Mouse (Mus musculus) cerebellum, adult 8-10 months (tissue): Measurements from ENCODE around the gene Pa2g4.
"Not testable (repeated sequence)": the region's sequence is repeated elsewhere in the genome, so short reads cannot be mapped to it uniquely, and the experiment has no call there.

Source experiments
- DNase-seq: peaks from one replicate; pipeline ENCODE4 v3.0.0; 2022

Pa2g4 gene

DNA sequence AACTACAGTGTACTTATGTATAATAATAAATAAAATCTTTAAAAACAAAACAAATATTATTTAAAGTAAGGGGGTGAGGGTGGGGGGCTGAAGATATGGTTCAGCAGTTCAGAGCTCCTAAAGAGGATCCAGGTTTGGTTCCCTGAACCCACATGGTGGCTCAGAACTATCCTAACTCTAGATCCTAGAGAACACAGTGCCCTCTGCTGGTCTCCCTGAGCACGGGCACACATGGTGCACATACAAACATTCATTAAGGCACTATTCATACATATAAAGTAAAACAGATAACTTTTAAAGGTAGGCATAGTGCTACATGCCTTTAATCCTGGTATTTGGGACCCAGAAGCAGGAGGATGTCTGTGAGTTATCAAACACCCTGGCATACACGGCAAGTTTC, 9.3 kb upstream of the Pa2g4 start:
- no peak for DNase-seq

DNA sequence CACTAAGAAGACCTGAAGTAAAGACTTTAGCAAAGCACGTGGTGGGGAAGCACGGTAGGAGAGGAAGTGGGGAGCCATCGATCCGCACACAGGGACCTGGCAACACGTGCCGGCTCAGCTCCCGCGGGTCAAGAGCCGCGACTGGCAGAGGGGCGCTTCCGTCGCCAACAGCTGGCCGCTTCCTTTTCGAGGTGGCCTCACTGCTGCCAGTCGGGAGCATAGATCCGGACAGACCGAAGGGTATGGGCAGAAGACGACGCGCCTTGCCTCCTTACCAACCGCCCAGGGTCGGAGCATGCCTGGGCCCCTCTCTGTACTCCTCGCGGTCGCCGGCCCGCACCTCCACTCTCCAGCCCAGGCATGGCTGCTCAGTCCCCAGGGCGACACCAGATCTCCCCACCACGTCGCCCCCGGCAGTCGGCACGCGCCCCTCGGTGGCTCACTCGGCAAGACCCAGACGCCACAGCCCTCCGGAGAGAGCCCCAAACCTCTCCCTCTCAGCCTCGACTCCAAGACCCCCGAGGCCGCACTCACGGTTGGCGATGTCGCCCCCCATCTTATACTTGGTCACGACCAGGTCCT, 490 bp downstream of the Pa2g4 start:
- peak; percentile 28 for DNase-seq

DNA sequence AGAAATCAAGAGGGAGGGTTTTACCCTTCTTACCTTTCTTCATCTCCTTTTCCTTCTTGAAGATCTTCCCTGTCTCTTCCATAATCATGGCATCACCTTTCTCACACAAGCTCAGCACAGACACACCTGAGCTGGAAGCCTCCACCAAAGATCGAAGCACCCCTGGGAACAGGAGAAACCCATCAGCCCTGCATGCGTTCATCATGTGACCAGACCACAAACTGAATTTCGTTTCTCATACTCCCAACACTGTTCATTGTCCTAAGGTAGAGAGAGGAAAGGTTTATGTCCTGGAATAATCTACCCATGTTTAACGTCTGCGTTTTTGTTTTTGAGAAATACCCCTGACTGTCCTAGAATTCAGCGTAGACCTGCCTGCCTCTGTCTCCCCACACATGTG, 2.2 kb downstream of the Pa2g4 start:
- no peak for DNase-seq

DNA sequence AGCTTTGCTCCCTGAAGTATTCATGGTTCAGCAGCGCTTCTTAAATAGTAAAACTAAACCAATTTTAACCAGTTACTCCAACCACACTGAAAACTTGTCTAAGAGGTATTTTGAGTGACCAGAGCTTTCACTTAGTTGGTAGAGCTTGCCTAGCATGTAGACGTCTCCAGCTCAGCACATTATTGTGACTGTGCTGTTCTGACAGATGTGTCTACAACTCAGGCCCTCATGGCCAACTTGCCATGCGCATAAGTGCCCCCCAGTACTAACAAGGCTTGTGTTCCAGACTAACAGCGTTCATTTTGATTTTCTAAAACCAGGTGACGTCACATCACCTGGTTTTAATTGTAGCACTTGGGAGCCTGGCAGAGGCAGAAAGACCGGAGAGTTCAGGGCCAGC, 8.8 kb downstream of the Pa2g4 start:
- no peak for DNase-seq

DNA sequence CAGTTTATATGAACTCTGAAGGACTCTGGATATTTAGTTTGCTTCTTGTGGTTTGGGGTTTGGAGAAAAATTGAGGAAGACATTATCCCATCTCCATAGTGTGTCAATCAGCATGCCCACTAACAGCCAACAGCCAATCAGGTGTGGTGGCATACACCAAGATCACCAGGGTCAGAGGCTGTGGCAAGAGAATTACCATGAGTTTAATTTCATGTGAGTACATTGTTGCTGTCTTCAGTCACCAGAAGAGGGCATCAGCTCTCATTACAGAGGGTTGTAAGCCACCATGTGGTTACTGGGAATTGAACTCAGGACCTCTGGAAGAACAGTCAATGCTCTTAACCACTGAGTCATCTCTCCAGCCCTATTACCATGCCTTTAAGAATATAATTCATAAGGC, 9.5 kb downstream of the Pa2g4 start:
- no peak for DNase-seq

DNA sequence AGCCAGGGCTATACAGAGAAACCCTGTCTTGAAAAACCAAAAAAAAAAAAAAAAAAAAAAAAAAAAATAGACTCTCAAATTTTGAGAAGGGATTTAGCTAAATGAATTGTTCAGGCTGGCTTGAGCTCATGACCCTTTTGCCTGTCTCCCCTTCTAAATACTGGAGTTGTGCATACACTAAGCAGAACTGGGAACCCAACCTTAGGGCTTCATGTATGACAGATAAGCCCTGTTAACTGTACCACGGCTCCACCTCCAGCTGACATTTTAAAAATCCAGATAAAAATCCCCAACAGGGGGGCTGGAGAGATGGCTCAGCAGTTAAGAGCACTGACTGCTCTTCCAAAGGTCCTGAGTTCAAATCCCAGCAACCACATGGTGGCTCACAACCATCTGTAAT, 10.2 kb downstream of the Pa2g4 start:
- not testable (repeated sequence) for DNase-seq

DNA sequence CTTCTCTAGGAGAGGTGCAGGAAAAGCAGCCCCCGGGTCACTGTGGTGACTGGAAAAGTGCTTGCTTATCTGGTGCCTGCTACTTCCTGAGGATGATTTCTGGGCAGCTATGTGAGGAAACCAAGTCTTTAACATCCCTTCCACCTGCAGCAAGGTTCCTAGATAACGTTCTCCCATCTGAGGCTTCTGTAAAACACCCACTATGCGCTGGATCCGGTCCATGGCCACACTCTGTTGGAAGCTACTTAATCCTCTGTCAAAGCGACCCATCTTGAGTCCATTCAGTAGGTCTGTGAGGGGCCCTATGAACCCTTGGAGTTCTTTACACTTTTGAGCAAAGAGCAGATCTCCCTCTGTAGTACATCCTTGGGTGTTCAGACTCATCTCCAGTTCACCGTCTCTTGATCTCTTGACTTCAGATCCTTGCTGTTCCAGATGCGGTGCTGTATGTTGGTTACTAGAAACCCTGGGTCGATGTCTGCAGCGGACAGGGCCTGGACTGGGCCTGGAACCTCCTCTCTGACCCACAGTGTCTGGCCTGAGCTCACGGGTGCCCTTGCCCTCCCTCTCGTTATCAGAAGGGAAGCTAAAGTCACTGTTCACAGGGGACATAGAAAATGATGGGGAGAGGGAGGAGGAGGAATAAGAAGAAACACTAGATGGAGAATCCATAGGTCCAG, 15.5 kb downstream of the Pa2g4 start:
- DNase-seq = peak; percentile 42

DNA sequence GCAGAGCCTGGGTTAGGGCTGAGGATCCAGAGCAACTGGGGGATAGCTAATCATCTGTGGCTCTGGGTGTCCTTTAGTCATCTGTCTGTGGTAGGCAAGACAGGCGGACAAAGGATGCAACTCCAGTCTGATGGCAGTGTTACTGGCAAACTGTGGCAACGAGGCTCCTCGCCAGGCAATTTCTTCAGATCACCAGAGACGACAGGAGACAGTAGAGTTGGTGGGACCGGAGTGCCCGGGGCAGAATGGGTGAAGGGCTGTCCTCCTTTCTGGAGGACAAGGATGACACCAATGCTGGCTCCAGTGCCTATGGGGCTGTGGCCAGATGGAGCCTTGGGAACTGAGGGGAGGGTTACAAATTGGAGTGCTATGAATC, 16.1 kb downstream of the Pa2g4 start:
- peak; percentile 60 for DNase-seq

DNA sequence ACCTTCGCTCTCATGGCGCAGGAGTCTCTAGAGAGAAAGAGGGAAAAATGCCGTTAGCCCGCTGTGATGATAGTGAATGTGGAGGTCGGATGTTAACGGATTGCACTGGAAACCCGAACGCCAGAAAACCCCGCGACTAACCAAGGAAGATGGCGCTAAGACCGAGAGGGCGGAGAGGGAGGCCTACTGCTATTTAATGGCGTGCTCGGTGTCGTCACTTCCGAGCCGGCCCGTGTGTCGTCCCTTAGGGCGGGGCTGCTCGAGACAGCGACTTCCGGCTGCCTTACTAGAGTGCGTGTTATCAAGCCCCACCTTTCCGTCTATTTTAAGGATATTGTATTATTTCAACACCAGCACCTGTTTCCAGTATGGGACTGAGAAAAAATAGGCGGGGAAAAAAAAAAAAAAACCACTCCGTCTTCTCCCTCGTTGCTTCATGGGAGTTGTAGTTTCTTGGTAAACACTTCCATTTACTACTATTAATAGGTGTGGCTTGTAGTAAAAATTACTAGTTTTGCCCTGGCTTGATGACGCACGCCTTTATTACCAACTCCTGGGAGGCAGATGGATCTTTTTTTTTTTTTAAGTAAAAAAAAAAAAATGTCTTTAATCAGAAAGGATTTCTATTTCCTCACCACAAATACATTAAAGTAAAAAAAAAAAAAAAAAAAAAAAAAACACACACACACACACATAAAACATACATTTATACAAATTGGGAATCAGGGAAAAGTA, 16.7 kb downstream of the Pa2g4 start, which contains the start of gene Rpl41:
TSS of gene Rpl41 (minus strand) at position 359 of the 735 bp plus-strand sequence.
- peak; percentile 88 for DNase-seq

DNA sequence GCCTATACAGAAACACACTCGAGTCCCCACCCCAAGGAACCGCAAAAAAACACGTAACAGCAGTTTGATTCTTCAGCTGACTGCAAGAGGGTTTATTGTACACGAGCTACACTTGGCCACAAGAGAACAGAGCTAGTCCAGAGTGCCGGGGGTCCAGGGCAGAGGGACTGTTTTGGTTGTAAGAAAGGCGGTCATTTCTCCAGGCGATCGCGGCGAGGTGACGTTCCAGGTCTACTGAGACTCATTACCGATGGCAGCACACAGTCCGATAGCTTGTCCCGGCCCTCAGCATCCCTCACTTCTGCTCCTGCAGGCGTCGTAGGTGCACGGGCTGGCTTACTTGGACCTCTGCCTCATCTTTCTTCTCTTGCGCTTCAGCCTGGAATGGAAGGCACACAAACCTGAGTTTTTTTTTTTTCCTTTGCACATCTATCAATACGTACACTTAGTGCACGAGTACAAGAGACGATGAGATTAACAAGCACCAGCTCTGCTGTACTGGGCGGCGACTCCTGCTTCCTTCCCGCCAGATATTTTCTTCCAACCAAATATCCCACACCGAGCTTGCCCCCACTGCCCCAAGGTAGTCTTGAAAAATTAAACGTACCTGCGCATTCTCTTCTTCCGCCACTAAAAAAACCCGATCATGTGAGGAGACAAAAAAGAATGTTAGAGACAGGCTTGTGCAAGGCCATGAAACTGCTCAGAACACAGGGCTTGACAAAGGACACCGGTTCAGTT, 17.6 kb downstream of the Pa2g4 start:
- DNase-seq = not testable (repeated sequence)

DNA sequence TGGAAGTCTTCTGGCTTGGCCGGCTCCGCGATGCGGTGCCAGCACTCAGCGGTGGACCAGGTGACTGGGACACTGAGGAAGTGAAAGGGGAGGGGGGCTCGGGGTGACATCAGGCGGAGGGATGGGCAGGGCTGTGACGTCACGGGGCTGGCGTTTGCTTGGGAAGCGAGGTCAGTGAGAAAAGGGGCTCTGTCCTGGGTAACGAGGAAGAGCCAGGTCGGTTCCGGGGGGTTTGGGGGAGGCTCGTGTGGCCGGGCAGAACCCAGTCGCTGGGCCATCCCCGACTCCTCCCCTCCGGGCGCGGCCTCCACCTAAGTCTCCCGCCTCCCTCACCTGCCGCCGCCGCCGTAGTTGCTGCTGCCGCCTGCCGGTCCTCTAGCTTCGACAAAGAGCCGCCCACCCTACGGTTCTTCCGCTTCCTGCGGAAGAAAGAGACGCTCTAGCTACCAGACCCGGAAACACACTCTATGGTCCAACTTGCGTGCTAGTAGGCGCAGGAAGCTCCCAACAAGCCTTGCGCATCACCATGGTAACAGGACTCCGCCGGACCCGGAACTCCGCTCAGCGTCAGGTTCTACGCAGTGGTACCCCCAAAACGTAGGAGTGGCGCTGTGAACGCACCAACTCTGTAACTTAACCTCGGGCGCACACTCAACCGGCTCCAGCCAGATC, 18.3 kb downstream of the Pa2g4 start, which contains the start of gene Zc3h10:
TSS of gene Zc3h10 (minus strand) at position 414 of the 672 bp plus-strand sequence.
- peak; percentile 92 for DNase-seq

DNA sequence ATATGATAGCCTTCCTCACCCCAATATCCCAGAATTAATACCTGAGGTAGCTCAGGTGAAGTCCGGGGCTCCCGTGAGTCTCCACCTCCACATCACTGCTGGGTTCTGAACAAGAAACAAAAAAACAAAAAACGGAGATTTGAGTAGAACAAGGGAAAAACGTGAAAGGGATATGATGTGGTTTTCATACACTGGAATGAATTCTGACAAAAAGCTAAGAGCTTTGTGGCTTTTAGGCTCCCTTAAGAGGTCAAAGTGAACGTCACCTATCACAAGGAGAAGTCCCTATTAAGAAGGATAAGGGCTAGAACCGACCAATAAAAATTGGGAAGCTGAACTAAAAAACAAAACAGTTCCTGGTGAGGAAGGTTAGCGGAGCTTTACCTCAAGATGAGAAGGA, 19.0 kb downstream of the Pa2g4 start:
- DNase-seq = no peak

DNA sequence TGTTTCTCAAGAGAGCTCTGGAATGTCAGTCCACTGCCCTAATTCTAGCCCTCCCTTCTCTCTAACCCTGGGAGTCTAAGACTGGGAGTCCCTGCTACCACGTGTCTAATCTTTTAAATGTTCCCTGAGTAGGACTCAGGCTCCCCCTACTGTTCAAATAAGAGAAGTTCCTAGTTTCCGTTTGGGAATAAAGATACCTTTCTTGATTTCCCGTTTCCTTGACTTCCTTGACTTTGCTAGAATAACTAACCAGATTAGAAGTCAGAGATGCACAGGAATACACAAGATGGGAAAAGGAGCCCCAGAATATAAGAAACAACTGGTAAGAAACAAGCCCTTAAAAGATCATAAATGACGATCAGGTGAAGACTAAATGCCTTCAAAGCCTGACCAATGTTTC, 19.4 kb downstream of the Pa2g4 start:
- peak; percentile 32 for DNase-seq

DNA sequence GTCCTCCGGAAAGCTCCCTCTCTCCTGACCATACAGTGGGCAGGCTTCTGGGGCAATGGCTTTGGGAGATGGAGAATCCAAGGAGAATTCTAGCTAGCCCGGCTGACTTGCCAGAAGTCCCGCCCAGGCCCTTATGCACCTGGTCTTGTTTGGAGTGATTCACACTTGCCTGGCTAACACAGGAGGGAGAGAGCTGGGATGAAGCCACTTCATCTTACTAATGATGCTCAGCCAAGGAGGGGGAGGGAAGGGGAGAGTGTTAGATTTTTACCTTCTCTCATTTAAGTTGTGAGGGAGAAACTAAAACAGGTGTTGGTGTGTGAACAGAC, 20.3 kb downstream of the Pa2g4 start:
- no peak for DNase-seq

DNA sequence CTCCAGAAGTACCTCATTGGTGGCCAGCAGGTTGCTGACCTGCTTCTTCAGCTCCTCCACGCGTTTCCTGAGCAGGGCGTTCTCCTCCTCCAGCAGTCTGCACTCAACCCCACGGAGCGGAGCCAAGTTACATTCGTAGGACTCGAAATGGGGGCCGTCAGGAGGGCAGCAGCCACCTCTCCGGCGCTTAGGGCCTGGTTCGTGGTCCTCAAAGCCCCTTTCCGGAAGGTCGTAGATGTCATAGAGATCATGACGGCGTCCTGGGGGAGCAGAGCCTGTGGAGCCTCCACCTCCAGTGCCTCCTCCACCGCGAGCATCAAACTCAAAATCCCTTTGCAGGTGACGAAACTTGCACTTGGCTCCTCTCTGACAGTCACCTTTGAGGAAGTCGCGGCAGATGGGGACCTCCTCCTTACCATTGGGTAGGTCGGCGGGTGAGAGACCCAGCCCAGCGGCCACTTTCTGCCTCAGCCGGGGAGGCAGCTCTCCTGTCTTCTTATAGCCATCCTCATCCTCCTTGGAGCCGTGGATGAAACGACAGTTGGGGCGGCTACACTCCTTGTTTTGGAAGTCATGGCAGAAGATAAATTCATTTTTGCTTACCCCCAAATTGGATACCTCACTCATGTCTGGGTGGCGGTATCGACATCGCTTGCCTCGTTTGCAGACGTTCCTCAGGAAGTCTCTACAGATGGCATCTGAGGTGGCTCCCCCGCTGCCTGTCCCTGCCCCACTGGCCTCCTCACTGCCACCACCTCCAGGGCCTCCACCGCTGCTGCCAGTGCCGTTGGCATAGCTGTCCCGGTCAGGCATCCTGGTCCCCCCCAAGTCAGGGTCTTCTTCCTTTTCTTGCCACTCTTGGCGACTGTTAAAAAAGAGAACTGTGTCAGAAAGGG, 20.9 kb downstream of the Pa2g4 start:
- peak; percentile 33 for DNase-seq

DNA sequence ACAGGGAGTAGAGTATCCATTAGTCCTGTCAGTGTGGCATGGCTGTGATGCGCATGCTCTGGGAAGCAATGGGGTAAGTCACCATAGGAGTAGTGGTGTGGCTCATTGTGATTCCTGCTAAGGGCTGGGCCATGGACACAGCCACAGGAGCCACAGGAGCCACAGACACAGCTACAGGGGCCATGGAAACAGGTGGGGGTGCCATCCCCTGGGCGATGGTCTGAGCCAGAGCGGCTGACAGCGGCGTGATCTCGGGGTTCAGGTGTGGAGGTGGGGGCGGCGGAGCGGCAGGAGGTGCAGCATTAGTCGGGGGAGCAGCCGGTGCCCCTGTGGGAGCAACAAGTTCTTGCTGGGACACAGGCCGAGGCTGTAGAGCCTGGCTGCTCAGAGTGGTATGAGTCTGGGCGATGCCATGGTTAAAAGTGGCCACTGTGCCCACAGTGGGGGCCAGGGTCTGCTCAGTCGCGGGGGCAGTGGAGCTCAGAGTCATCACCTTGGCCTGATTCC, 21.6 kb downstream of the Pa2g4 start:
- DNase-seq = no peak

DNA sequence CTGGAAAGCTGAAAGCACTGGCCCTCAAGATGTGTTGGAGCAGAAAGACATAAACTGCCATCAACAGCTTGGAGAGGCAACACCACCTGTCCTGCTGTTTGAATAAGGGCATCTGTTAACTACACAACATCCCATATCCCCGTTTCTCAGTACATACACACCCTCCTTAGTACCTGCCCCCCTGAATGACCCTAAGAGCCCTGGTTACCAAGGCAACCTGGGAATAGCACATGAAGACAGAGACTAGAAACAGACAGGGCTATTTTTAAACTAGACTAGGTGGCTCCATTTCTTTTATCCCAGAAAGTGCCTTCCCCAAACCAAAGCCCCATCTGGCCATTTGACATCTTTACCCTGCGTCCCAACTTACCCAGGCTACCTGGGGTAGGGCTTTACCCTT, 22.7 kb downstream of the Pa2g4 start:
- no peak for DNase-seq

DNA sequence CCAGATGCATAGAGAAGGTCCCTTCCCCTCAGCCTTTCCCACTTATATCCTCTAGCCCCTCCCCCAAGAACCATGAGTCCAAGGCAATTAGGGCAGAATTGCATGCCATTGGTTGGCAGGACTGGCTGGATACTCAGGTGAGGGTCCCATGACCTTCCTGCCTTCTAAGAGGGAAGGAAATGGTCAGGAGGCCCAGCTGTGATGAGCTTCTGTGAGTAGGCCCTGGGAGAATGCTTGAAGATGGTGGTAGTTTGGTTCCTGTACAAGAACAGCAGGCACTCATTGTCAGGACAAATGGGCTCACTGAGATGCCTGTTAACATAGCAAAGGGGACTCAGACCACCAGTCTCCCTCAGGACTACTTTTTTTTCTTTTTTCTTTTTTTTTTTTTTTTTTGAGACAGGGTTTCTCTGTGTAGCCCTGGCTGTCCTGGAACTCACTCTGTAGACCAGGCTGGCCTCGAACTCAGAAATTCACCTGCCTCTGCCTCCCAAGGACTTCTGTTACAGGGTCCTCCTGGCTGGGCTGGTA, 27.4 kb downstream of the Pa2g4 start:
- DNase-seq = no peak

DNA sequence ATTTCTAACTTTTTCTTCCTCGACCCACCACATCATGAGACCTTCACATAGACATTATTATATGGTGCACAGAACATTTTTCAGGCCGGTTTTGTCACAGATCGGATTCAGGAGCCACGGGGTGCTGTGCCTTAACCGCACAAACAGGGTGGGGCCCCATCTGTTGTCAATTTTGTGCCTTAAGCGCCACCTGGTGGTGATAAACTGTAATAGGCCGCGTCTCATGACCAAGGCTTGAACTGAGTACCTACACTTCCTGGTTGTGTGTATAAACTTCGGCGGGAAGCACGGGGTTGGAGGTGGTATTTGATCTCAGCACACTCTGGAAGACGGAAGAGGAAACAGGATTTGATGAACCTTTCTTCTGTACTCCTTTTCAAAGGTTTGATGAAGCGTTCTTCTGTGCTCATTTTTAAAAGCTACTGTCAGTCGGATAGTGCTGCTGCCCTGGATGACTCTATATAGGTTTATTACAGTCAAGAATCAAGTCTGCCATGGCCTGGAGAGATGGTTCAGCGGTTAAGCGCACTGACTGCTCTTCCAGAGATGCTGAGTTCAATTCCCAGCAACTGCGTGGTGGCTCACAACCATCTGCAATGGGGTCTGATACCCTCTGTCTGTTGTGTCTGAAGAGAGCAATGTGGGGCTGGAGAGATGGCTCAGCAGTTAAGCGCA, 29.4 kb downstream of the Pa2g4 start:
- peak; percentile 91 for DNase-seq

DNA sequence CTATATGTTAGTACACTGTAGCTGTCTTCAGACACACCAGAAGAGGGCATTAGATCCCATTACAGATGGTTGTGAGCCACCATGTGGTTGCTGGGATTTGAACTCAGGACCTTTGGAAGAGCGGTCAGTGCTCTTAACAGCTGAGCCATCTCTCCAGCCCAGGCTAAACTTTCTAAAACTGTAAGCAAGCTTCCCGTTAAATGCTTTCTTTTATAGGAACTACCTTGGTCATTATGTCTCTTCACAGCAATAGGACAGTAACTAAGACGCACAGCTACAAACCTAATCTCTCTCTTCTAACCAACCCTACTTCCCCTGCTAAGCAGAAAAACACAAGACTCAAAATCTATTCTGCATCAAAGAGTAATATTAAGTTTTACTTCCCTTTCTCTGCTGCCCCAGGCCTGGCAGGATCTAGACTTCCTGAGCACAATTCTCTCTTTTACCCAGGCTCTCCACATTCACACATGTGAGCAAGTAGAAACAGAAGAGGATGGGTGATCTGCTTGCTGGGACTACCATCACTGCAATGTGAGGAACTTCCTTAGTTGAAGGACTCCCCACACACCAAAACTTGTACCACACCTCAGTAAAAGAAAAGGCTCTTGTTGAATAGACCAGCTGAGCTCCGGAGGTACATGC, 30.0 kb downstream of the Pa2g4 start:
- no peak for DNase-seq
